Mouse (Mus musculus) ES-Bruce4 (cell line): ENCODE measurements around the gene Foxk1. TPM values are rescaled to one million over a fixed set of nuclear protein-coding genes. Genes with fewer than 3 reads are reported as not detected.

Source experiments
- H3K27ac ChIP-seq: 2 replicates; pipeline ENCODE4 v1.5.1; 2012; ENCODE audit warnings: low read length, inconsistent platforms; ENCODE audit not compliant: insufficient read depth
- H3K27me3 ChIP-seq: 2 replicates; pipeline ENCODE4 v1.6.1; 2012; ENCODE audit warnings: mild to moderate bottlenecking, low read length, inconsistent platforms; ENCODE audit not compliant: control insufficient read depth, poor library complexity, insufficient read depth, severe bottlenecking
- H3K36me3 ChIP-seq: 2 replicates; pipeline ENCODE4 v1.6.1; 2012; ENCODE audit warnings: inconsistent platforms, mild to moderate bottlenecking, low read length, moderate library complexity; ENCODE audit not compliant: control insufficient read depth, poor library complexity, insufficient read depth, severe bottlenecking
- H3K4me1 ChIP-seq: one replicate; pipeline ENCODE4 v1.8.1; 2011; ENCODE audit warnings: low read length; ENCODE audit not compliant: control insufficient read depth, insufficient read depth
- H3K4me3 ChIP-seq: 2 replicates; pipeline ENCODE4 v1.5.1; 2011; ENCODE audit warnings: low read depth, mild to moderate bottlenecking, low read length
- H3K9ac ChIP-seq: 2 replicates; pipeline ENCODE4 v1.6.1; 2012; ENCODE audit warnings: low read depth, mild to moderate bottlenecking, inconsistent platforms; ENCODE audit not compliant: poor library complexity, severe bottlenecking
- H3K9me3 ChIP-seq: replicated peaks from 2 replicates; pipeline ENCODE4 v1.6.1; 2012; ENCODE audit warnings: mild to moderate bottlenecking, low read length, inconsistent platforms; ENCODE audit not compliant: control insufficient read depth, poor library complexity, insufficient read depth, severe bottlenecking
- CTCF ChIP-seq: IDR thresholded peaks from one replicate; pipeline ENCODE4 v1.8.1; 2011; ENCODE audit warnings: low read depth, low read length
- EP300 ChIP-seq: IDR thresholded peaks from 2 replicates; pipeline ENCODE4 v1.6.1; 2011; ENCODE audit warnings: low read depth, low read length; ENCODE audit not compliant: insufficient read depth
- POLR2A ChIP-seq: IDR thresholded peaks from one replicate; pipeline ENCODE4 v1.8.1; 2011; ENCODE audit warnings: low read length; ENCODE audit not compliant: insufficient read depth
- polyA plus RNA-seq: library from polyadenylated mRNA; stranded (reverse); fragments of >200 nt; gene quantifications from 2 replicates; pipeline ENCODE4 v1.2.4, GENCODE M21; 2011; ENCODE audit warnings: low read depth; ENCODE audit not compliant: missing spikeins, insufficient read depth, insufficient read length

The Foxk1 gene
- polyA plus RNA-seq, 1 experiment, result 17.7 TPM

- no peak overlapping the region for H3K9ac ChIP-seq
- H3K4me1 ChIP-seq, result peaks cover 6% of the 10 kb centered on the region
- TF ChIP-seq CTCF, result no peak
- peak; percentile 85 for TF ChIP-seq EP300
- no peaks in the 10 kb centered on the region for H3K27me3 ChIP-seq
- H3K9me3 ChIP-seq, result no peaks in the 10 kb centered on the region
- H3K4me3 ChIP-seq, result no peak overlapping the region
- H3K36me3 ChIP-seq, result no peaks in the 10 kb centered on the region
- peak overlapping the region; percentile 68 for H3K27ac ChIP-seq
Measured at GRCm38 (mm10) chr5:142477866-142478615, 76.7 kb downstream of the Foxk1 start.

DNA sequence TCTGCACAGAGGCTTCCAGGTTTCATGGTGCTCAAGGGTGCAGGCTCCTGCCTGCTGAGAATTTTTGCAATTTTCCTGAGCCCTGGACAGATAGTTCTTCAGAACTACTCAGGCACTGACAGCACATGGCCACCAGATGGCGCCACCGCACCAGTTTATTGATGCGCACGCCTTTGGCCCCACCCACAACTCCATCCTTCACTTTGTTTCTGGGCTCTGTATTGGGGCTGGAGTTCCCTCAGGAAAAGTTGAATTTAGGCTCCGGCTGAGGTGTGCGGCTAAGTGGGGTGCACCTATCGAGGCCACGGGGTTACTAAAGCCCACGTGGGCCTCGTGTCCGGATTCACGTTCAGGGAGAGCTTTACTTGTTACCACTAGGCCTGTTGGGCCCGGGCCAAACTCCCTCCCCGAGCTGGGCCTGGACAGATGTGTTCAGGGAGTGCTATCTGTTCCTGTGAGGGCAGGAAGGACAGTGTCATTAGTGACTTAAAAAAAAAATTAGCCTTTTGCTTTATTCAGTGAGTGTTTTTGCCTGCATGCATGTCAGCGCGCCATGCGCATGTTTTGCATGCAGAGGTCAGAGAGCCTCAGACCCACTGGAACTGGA, 77.6 kb downstream of the Foxk1 start:
- no peak overlapping the region for H3K4me3 ChIP-seq
- TF ChIP-seq POLR2A (no peak), CTCF (peak; percentile 90), EP300 (0 out of 2 replicates have a peak, but pooled peaks have one; percentile 27)
- no peaks in the 10 kb centered on the region for H3K9me3 ChIP-seq
- H3K9ac ChIP-seq, result no peak overlapping the region; the same call in 1 of the 2 replicates
- peaks cover 6% of the 10 kb centered on the region for H3K4me1 ChIP-seq
- peak overlapping the region; percentile 68 for H3K27ac ChIP-seq
- no peaks in the 10 kb centered on the region for H3K27me3 ChIP-seq
- H3K36me3 ChIP-seq, result no peaks in the 10 kb centered on the region

DNA sequence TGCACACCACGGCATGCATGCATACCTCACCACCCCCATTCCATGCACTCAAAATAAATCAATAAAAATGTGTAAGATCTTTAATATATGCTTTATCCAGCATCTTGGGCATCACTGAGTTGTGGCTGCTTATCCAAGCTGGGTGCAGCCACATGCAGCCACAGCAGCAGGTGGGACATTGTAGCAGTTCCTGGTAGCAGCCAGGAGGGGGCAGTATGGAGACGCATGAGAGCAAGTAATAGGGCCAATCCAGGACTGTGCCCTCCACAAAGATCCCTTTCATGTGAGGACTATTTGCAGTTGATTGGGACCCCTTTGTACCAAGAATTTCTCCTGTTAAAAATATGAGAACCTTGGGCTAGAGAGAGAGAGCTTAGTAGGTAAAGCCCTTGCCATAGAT, 81.2 kb downstream of the Foxk1 start:
- TF ChIP-seq POLR2A (no peak), CTCF (peak; percentile 90)

DNA sequence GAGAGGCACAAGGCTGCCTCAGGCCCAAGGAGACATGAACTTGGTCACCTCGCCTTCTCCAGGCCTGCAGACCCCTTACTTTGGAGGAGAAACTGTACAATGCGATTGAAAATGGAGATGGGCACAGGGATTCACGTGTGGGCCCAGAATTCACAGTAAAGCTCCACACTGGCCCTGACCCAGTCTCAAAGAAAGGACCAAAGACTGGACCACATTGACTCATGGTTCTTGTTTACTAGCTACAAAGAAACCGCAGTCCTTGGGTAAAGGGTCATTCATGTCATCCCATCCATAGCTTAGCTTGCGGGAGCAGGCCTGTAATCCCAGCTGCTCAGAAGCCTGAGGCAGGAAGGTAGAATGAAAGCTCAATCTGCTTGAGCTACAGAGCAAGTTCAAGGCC, 82.3 kb downstream of the Foxk1 start:
- Histone ChIP-seq H3K4me1 (peaks cover 3% of the 10 kb centered on the region), H3K27ac (no peak overlapping the region), H3K27me3 (no peaks in the 10 kb centered on the region), H3K36me3 (no peaks in the 10 kb centered on the region), H3K4me3 (no peak overlapping the region), H3K9ac (no peak overlapping the region), H3K9me3 (no peaks in the 10 kb centered on the region)
- TF ChIP-seq EP300 (no peak), CTCF (no peak), POLR2A (no peak)

More for the DNA sequence above, 81.2 kb downstream of the Foxk1 start:
- Histone ChIP-seq H3K27me3 (no peaks in the 10 kb centered on the region), H3K4me1 (peaks cover 5% of the 10 kb centered on the region), H3K4me3 (no peak overlapping the region), H3K36me3 (no peaks in the 10 kb centered on the region), H3K9me3 (no peaks in the 10 kb centered on the region), H3K9ac (no peak overlapping the region), H3K27ac (no peak overlapping the region)

GRCm38 (mm10) chr5:142486654-142487053, 85.4 kb downstream of the Foxk1 start:
- H3K27me3 ChIP-seq, result no peaks in the 10 kb centered on the region
- no peak overlapping the region for H3K4me3 ChIP-seq
- H3K4me1 ChIP-seq, result peaks cover 3% of the 10 kb centered on the region
- no peaks in the 10 kb centered on the region for H3K36me3 ChIP-seq
- H3K9ac ChIP-seq, result no peak overlapping the region
- TF ChIP-seq POLR2A (no peak), CTCF (no peak), EP300 (no peak)
- no peak overlapping the region for H3K27ac ChIP-seq
- no peaks in the 10 kb centered on the region for H3K9me3 ChIP-seq

DNA sequence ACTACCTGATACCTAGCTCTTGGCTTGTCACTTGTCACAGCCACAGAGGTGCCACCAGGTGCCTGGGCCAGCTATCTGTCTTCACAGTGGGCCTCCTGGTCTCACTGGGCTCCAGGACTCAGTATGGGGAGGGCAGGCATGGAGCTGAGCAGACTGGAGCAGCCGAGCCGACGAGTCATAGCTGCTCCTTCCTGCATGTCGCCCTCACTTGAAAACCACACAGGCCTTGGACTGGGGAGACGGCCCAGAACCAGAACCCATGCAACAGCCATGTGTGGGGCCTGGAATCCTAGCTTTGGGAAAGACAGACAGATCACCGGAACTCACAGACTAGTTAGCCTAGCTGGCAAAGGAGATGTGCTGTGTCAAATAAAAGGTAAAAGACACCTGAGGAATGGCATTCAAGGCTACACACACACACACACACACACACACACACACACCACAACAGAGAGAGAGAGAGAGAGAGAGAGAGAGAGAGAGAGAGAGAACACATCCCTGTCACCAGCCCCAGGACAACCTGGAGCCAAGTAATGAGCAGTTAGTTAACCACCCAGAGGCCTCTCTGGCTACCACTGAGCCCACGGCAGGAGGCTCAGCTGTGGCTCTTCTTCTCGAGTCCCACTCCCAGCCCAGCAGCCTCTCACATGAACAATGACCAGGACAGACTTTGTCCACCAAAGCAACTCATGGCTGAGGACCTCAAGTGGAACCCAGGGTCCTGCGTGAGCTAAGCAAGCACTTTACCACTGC, 88.8 kb downstream of the Foxk1 start:
- Histone ChIP-seq H3K27me3 (no peaks in the 10 kb centered on the region), H3K27ac (no peak overlapping the region), H3K9ac (no peak overlapping the region), H3K4me3 (no peak overlapping the region), H3K9me3 (no peaks in the 10 kb centered on the region), H3K4me1 (peaks cover 3% of the 10 kb centered on the region), H3K36me3 (no peaks in the 10 kb centered on the region)
- TF ChIP-seq EP300 (no peak), POLR2A (no peak), CTCF (no peak)
